Mouse (Mus musculus): Measurements from ENCODE around the gene Vamp3. TPM values are rescaled to one million over a fixed set of nuclear protein-coding genes. Genes with fewer than 3 reads are reported as not detected.
A peak's percentile ranks its signal among the peaks of the same experiment; 100 is the strongest.

Gene Vamp3
- polyA plus RNA-seq (2015; fragmentation: Nextera tagmentation; extraction: Ambion mirVana) = 131 and 140 TPM in 2 replicates

GRCm38 (mm10) chr4:151057347-151058321 is at the start of gene Vamp3:
TSS of gene Vamp3 (minus strand) at chr4:151057963.
- Histone ChIP-seq H3K4me3 (ENCODE audit: low read length) (peak within 1 kb of the TSS; percentile 91), H3K9ac (ENCODE audit: low read length) (peak within 1 kb of the TSS; percentile 96), H3K27ac (ENCODE audit: low read length) (peak within 1 kb of the TSS; percentile 96), H3K36me3 (ENCODE audit: control insufficient read depth, insufficient read depth, low read length) (peaks cover 7% of the 10 kb centered on the region), H3K27me3 (ENCODE audit: control insufficient read depth, insufficient read depth, low read depth, low read length) (no peaks in the 10 kb centered on the region), H3K4me2 (ENCODE audit: low read depth, low read length) (peak within 1 kb of the TSS; percentile 83), H3K4me1 (replicated peaks; ENCODE audit: control insufficient read depth, insufficient read depth, low read length) (peaks cover 10% of the 10 kb centered on the region), H3K9me3 (ENCODE audit: control insufficient read depth, low read length) (peaks cover 2% of the 10 kb centered on the region; the same call in 1 of the 2 replicates)
- under 1% methylated on average over 101 of the region's 114 CpGs for WGBS
- peak; percentile 99 for ATAC-seq (ENCODE audit: low read depth)

GRCm38 (mm10) chr4:151106468-151106867 is 48.7 kb upstream of the Vamp3 start:
- Histone ChIP-seq H3K9ac (ENCODE audit: low read length) (no peak overlapping the region), H3K4me3 (ENCODE audit: low read length) (no peak overlapping the region), H3K27ac (ENCODE audit: low read length) (no peak overlapping the region), H3K4me1 (replicated peaks; ENCODE audit: control insufficient read depth, insufficient read depth, low read length) (peaks cover 13% of the 10 kb centered on the region), H3K9me3 (ENCODE audit: control insufficient read depth, low read length) (0 out of 2 replicates have a peak, but pooled peaks cover under 1% of the 10 kb centered on the region), H3K36me3 (ENCODE audit: control insufficient read depth, insufficient read depth, low read length) (no peaks in the 10 kb centered on the region), H3K27me3 (ENCODE audit: control insufficient read depth, insufficient read depth, low read depth, low read length) (peaks cover 48% of the 10 kb centered on the region), H3K4me2 (ENCODE audit: low read depth, low read length) (no peak overlapping the region)
- WGBS = 40% methylated on average over 10 of the region's 10 CpGs
- ATAC-seq (ENCODE audit: low read depth) = no peak

- peaks cover 13% of the 10 kb centered on the region for H3K4me1 ChIP-seq (replicated peaks; ENCODE audit: control insufficient read depth, insufficient read depth, low read length)
- 61% methylated on average over 6 of the region's 6 CpGs for WGBS
- H3K27me3 ChIP-seq (ENCODE audit: control insufficient read depth, insufficient read depth, low read depth, low read length) = peaks cover 48% of the 10 kb centered on the region
- no peak for ATAC-seq (ENCODE audit: low read depth)
- H3K36me3 ChIP-seq (ENCODE audit: control insufficient read depth, insufficient read depth, low read length) = no peaks in the 10 kb centered on the region
- H3K4me2 ChIP-seq (ENCODE audit: low read depth, low read length) = no peak overlapping the region
- H3K27ac ChIP-seq (ENCODE audit: low read length) = no peak overlapping the region
- peaks cover 4% of the 10 kb centered on the region; the same call in 1 of the 2 replicates for H3K9me3 ChIP-seq (ENCODE audit: control insufficient read depth, low read length)
- H3K4me3 ChIP-seq (ENCODE audit: low read length) = no peak overlapping the region
- H3K9ac ChIP-seq (ENCODE audit: low read length) = no peak overlapping the region
Observed at GRCm38 (mm10) chr4:151105886-151106285, 48.1 kb upstream of the Vamp3 start.

GRCm38 (mm10) chr4:151104147-151104546 is 46.4 kb upstream of the Vamp3 start:
- ATAC-seq (ENCODE audit: low read depth) = no peak
- WGBS = 69% methylated on average over 10 of the region's 10 CpGs
- Histone ChIP-seq H3K27me3 (ENCODE audit: control insufficient read depth, insufficient read depth, low read depth, low read length) (peaks cover 31% of the 10 kb centered on the region), H3K4me2 (ENCODE audit: low read depth, low read length) (no peak overlapping the region), H3K4me1 (replicated peaks; ENCODE audit: control insufficient read depth, insufficient read depth, low read length) (peaks cover 13% of the 10 kb centered on the region), H3K36me3 (ENCODE audit: control insufficient read depth, insufficient read depth, low read length) (no peaks in the 10 kb centered on the region), H3K4me3 (ENCODE audit: low read length) (no peak overlapping the region), H3K27ac (ENCODE audit: low read length) (no peak overlapping the region), H3K9ac (ENCODE audit: low read length) (no peak overlapping the region), H3K9me3 (ENCODE audit: control insufficient read depth, low read length) (peaks cover 4% of the 10 kb centered on the region; the same call in 1 of the 2 replicates)

GRCm38 (mm10) chr4:151103646-151104045 is 45.9 kb upstream of the Vamp3 start:
- Histone ChIP-seq H3K9ac (ENCODE audit: low read length) (no peak overlapping the region), H3K27ac (ENCODE audit: low read length) (no peak overlapping the region), H3K4me1 (replicated peaks; ENCODE audit: control insufficient read depth, insufficient read depth, low read length) (peaks cover 8% of the 10 kb centered on the region), H3K9me3 (ENCODE audit: control insufficient read depth, low read length) (peaks cover 4% of the 10 kb centered on the region; the same call in 1 of the 2 replicates), H3K27me3 (ENCODE audit: control insufficient read depth, insufficient read depth, low read depth, low read length) (peaks cover 26% of the 10 kb centered on the region), H3K4me2 (ENCODE audit: low read depth, low read length) (no peak overlapping the region), H3K4me3 (ENCODE audit: low read length) (no peak overlapping the region), H3K36me3 (ENCODE audit: control insufficient read depth, insufficient read depth, low read length) (no peaks in the 10 kb centered on the region)
- ATAC-seq (ENCODE audit: low read depth) = no peak
- WGBS = 78% methylated on average over 11 of the region's 11 CpGs

- Histone ChIP-seq H3K27ac (ENCODE audit: low read length) (no peak overlapping the region), H3K27me3 (ENCODE audit: control insufficient read depth, insufficient read depth, low read depth, low read length) (no peaks in the 10 kb centered on the region), H3K9ac (ENCODE audit: low read length) (no peak overlapping the region), H3K4me3 (ENCODE audit: low read length) (no peak overlapping the region), H3K4me1 (replicated peaks; ENCODE audit: control insufficient read depth, insufficient read depth, low read length) (no peaks in the 10 kb centered on the region; the same call in 1 of the 2 replicates), H3K4me2 (ENCODE audit: low read depth, low read length) (peak overlapping the region; percentile 18; the same call in 1 of the 2 replicates), H3K36me3 (ENCODE audit: control insufficient read depth, insufficient read depth, low read length) (no peaks in the 10 kb centered on the region), H3K9me3 (ENCODE audit: control insufficient read depth, low read length) (peaks cover 4% of the 10 kb centered on the region; the same call in 1 of the 2 replicates)
- ATAC-seq (ENCODE audit: low read depth) = no peak
- 58% methylated on average over 11 of the region's 11 CpGs for WGBS
Observed at GRCm38 (mm10) chr4:151097104-151097438, 39.3 kb upstream of the Vamp3 start.

GRCm38 (mm10) chr4:151096334-151097103 is 38.8 kb upstream of the Vamp3 start:
- Histone ChIP-seq H3K9me3 (ENCODE audit: control insufficient read depth, low read length) (peaks cover 4% of the 10 kb centered on the region; the same call in 1 of the 2 replicates), H3K9ac (ENCODE audit: low read length) (no peak overlapping the region), H3K36me3 (ENCODE audit: control insufficient read depth, insufficient read depth, low read length) (no peaks in the 10 kb centered on the region), H3K4me3 (ENCODE audit: low read length) (no peak overlapping the region), H3K4me1 (replicated peaks; ENCODE audit: control insufficient read depth, insufficient read depth, low read length) (no peaks in the 10 kb centered on the region; the same call in 1 of the 2 replicates), H3K27me3 (ENCODE audit: control insufficient read depth, insufficient read depth, low read depth, low read length) (no peaks in the 10 kb centered on the region), H3K27ac (ENCODE audit: low read length) (no peak overlapping the region), H3K4me2 (ENCODE audit: low read depth, low read length) (peak overlapping the region; percentile 18; the same call in 1 of the 2 replicates)
- WGBS = 47% methylated on average over 18 of the region's 18 CpGs
- 0 out of 2 replicates have a peak, but pooled peaks have one; percentile 15 for ATAC-seq (ENCODE audit: low read depth)

- ATAC-seq (ENCODE audit: low read depth) = no peak
- no peak overlapping the region for H3K9ac ChIP-seq (ENCODE audit: low read length)
- H3K36me3 ChIP-seq (ENCODE audit: control insufficient read depth, insufficient read depth, low read length) = no peaks in the 10 kb centered on the region
- H3K27ac ChIP-seq (ENCODE audit: low read length) = no peak overlapping the region
- 44% methylated on average over 2 of the region's 2 CpGs for WGBS
- H3K4me3 ChIP-seq (ENCODE audit: low read length) = no peak overlapping the region
- no peaks in the 10 kb centered on the region for H3K9me3 ChIP-seq (ENCODE audit: control insufficient read depth, low read length)
- H3K4me1 ChIP-seq (replicated peaks; ENCODE audit: control insufficient read depth, insufficient read depth, low read length) = no peaks in the 10 kb centered on the region; the same call in 1 of the 2 replicates
- no peak overlapping the region for H3K4me2 ChIP-seq (ENCODE audit: low read depth, low read length)
- H3K27me3 ChIP-seq (ENCODE audit: control insufficient read depth, insufficient read depth, low read depth, low read length) = no peaks in the 10 kb centered on the region
Observed at GRCm38 (mm10) chr4:151095207-151095606, 37.4 kb upstream of the Vamp3 start.

GRCm38 (mm10) chr4:151089270-151089669 is 31.5 kb upstream of the Vamp3 start, which contains the start of gene Gm13090:
TSS of gene Gm13090 (plus strand) at chr4:151089570.
- ATAC-seq (ENCODE audit: low read depth) = no peak
- Histone ChIP-seq H3K27ac (ENCODE audit: low read length) (no peak within 1 kb of the TSS), H3K36me3 (ENCODE audit: control insufficient read depth, insufficient read depth, low read length) (no peaks in the 10 kb centered on the region), H3K4me3 (ENCODE audit: low read length) (no peak within 1 kb of the TSS), H3K9ac (ENCODE audit: low read length) (no peak within 1 kb of the TSS), H3K4me2 (ENCODE audit: low read depth, low read length) (no peak within 1 kb of the TSS), H3K4me1 (replicated peaks; ENCODE audit: control insufficient read depth, insufficient read depth, low read length) (no peaks in the 10 kb centered on the region), H3K9me3 (ENCODE audit: control insufficient read depth, low read length) (no peaks in the 10 kb centered on the region), H3K27me3 (ENCODE audit: control insufficient read depth, insufficient read depth, low read depth, low read length) (no peaks in the 10 kb centered on the region)
- 80% methylated on average over 7 of the region's 7 CpGs for WGBS
